Mouse (Mus musculus) testis, adult 2 months (tissue): ENCODE data around the gene Foxd4.

ENCODE experiments used
- CTCF ChIP-seq: fragments of 200-500 bp; IDR thresholded peaks from 2 replicates; pipeline ENCODE4 v1.5.1; 2012; ENCODE audit warnings: low read depth, mild to moderate bottlenecking, inconsistent platforms, low read length, moderate library complexity; ENCODE audit not compliant: control insufficient read depth, insufficient read depth, insufficient replicate concordance
- POLR2A ChIP-seq: fragments of 200-500 bp; IDR thresholded peaks from 2 replicates; pipeline ENCODE4 v1.6.1; 2012; ENCODE audit warnings: low read depth, mild to moderate bottlenecking, inconsistent platforms, low read length, moderate library complexity; ENCODE audit not compliant: control insufficient read depth

DNA sequence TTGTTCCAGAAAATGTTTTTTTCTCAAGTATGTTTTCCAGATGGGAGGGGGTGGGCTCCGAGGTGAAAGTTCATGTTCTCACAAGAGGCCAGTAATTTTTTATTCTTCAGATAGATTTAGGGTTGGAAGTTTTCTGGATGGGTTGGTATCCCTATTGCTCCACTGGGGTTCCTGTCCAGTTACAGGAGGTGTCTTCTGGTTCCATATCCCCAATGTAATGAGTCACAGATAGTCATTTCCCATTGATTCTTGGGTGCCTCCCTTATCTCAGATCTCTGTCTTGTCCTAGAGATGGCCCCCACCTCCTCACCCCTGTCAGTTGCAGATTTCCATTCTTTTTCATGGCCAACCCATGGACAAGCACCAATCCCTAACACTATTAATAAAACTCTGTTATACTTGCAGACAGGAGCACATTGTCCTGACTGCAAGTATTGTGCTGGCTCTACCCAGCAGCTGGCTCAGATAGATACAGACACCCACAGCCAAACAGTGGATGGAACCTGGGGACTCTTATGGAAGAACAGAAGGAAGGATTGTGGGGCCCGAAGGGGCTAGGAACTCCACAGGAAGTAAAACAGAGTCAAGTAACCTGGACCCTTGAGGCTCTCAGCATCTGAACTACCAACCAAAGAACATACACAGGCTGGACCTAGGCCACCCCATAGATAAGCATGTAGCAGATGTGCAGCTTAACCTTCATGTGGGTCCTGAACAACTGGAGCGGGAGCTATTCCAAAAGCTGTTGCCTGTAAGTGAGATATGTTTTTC, 7.6 kb upstream of the Foxd4 start:
- TF ChIP-seq CTCF (no peak), POLR2A (no peak)
